Mouse (Mus musculus): ENCODE results near the gene Tacstd2. TPM values are rescaled to one million over a fixed set of nuclear protein-coding genes. Genes with fewer than 3 reads are reported as not detected.

Gene Tacstd2
- 21.7 TPM for polyA plus RNA-seq (2014; fragmentation: Illumina TruSeq; extraction: RNeasy Lipid Tissue Mini Kit (QIAGEN cat#74804); ENCODE audit: low read depth, low replicate concordance)

GRCm38 (mm10) chr6:67535777-67536054 lies at the start of gene Tacstd2:
Gene Tacstd2 (minus strand): TSS chr6:67535796.

GRCm38 (mm10) chr6:67491755-67492154 lies 43.8 kb downstream of the Tacstd2 start, which contains the start of gene Il23r:
Gene Il23r (minus strand): TSS chr6:67491855.

Other genes with a start within 250 kb of the Tacstd2 start
- gene Il12rb2, start 159.6 kb downstream of the Tacstd2 start, polyA plus RNA-seq (2014; fragmentation: Illumina TruSeq; extraction: RNeasy Lipid Tissue Mini Kit (QIAGEN cat#74804); ENCODE audit: low read depth, low replicate concordance) = 0.20 TPM
- gene Il23r, start 43.9 kb downstream of the Tacstd2 start, polyA plus RNA-seq (2014; fragmentation: Illumina TruSeq; extraction: RNeasy Lipid Tissue Mini Kit (QIAGEN cat#74804); ENCODE audit: low read depth, low replicate concordance) = not detected

Data from kidney, adult 10 weeks (tissue).